Mouse (Mus musculus) limb, embryonic 13.5 days (tissue): Measurements from ENCODE around the gene Sec16a. TPM values are rescaled to one million over a fixed set of nuclear protein-coding genes. Genes with fewer than 3 reads are reported as not detected.
"Not testable (repeated sequence)": the region's sequence is repeated elsewhere in the genome, so short reads cannot be mapped to it uniquely, and the experiment has no call there.

Experiments
- ATAC-seq: fragments of 200-750 bp; cut with Nextera tagmentation; 2 replicates; pipeline ENCODE4 v1.8.0; 2017; ENCODE audit warnings: low read depth, moderate number of reproducible peaks, moderate TSS enrichment; ENCODE audit not compliant: low FRiP score
- H3K27ac ChIP-seq: fragments of 300-500 bp; sonication (generic); 2 replicates; pipeline ENCODE4 v1.5.1; 2015; ENCODE audit warnings: inconsistent platforms, mild to moderate bottlenecking, moderate library complexity
- H3K27me3 ChIP-seq: fragments of 300-500 bp; sonication (generic); 2 replicates; pipeline ENCODE4 v1.6.1; 2015; ENCODE audit warnings: mild to moderate bottlenecking, inconsistent platforms
- H3K36me3 ChIP-seq: fragments of 300-500 bp; sonication (generic); 2 replicates; pipeline ENCODE4 v1.6.1; 2015; ENCODE audit warnings: inconsistent platforms, mild to moderate bottlenecking, moderate library complexity
- H3K4me1 ChIP-seq: fragments of 300-500 bp; sonication (generic); 2 replicates; pipeline ENCODE4 v1.6.1; 2015; ENCODE audit warnings: inconsistent platforms
- H3K4me2 ChIP-seq: fragments of 300-500 bp; sonication (generic); replicated peaks from 2 replicates; pipeline ENCODE4 v1.6.1; 2015; ENCODE audit warnings: inconsistent platforms, mild to moderate bottlenecking, moderate library complexity
- H3K4me3 ChIP-seq: fragments of 300-500 bp; sonication (generic); 2 replicates; pipeline ENCODE4 v1.5.1; 2015; ENCODE audit warnings: moderate library complexity, mild to moderate bottlenecking, inconsistent platforms
- H3K9ac ChIP-seq: fragments of 300-500 bp; sonication (generic); 2 replicates; pipeline ENCODE4 v1.6.1; 2015; ENCODE audit warnings: mild to moderate bottlenecking, inconsistent platforms
- H3K9me3 ChIP-seq: fragments of 300-500 bp; sonication (generic); 2 replicates; pipeline ENCODE4 v1.6.1; 2016; ENCODE audit warnings: inconsistent platforms
- WGBS: fragments of 180-500 bp; shearing (Covaris S2); methylation state at CpG from one replicate; pipeline ENCODE4 v1.1.7; 2015; 5-methylcytosine and 5-hydroxymethylcytosine counted together
- polyA plus RNA-seq: library from polyadenylated mRNA; unstranded; fragments of >200 nt; fragmentation: Nextera tagmentation; extraction: Ambion mirVana; gene quantifications from 2 replicates; pipeline ENCODE4 v1.2.1, GENCODE M21; 2015

The Sec16a gene
- polyA plus RNA-seq, 1 experiment from 2014 or later: 28.1 TPM

- H3K4me3 ChIP-seq: no peak overlapping the region
- no peak overlapping the region for H3K9ac ChIP-seq
- H3K36me3 ChIP-seq: peaks cover 68% of the 10 kb centered on the region
- H3K9me3 ChIP-seq: no peaks in the 10 kb centered on the region
- no peak overlapping the region for H3K27ac ChIP-seq
- ATAC-seq: no peak
- peaks cover 2% of the 10 kb centered on the region; the same call in 1 of the 2 replicates for H3K4me1 ChIP-seq
- no peaks in the 10 kb centered on the region for H3K27me3 ChIP-seq
- 90% methylated on average over 5 of the region's 5 CpGs for WGBS
- no peak overlapping the region for H3K4me2 ChIP-seq
Measured at GRCm38 (mm10) chr2:26400296-26400695, 44.7 kb downstream of the Sec16a start.

GRCm38 (mm10) chr2:26399647-26400046 is 45.4 kb downstream of the Sec16a start:
- WGBS: 93% methylated on average over 5 of the region's 5 CpGs
- Histone ChIP-seq H3K9me3 (no peaks in the 10 kb centered on the region), H3K4me1 (no peaks in the 10 kb centered on the region), H3K9ac (no peak overlapping the region), H3K27ac (no peak overlapping the region), H3K27me3 (no peaks in the 10 kb centered on the region), H3K4me2 (no peak overlapping the region), H3K36me3 (peaks cover 75% of the 10 kb centered on the region), H3K4me3 (no peak overlapping the region)
- ATAC-seq: no peak

GRCm38 (mm10) chr2:26398978-26399377 is 46.0 kb downstream of the Sec16a start:
- Histone ChIP-seq H3K36me3 (peaks cover 82% of the 10 kb centered on the region), H3K9ac (no peak overlapping the region), H3K9me3 (no peaks in the 10 kb centered on the region), H3K27me3 (no peaks in the 10 kb centered on the region), H3K27ac (no peak overlapping the region), H3K4me2 (no peak overlapping the region), H3K4me3 (no peak overlapping the region), H3K4me1 (no peaks in the 10 kb centered on the region)
- 89% methylated on average over 8 of the region's 8 CpGs for WGBS
- ATAC-seq: no peak

- no peak for ATAC-seq
- peaks cover 19% of the 10 kb centered on the region for H3K4me1 ChIP-seq
- 90% methylated on average over 6 of the region's 6 CpGs for WGBS
- no peaks in the 10 kb centered on the region for H3K9me3 ChIP-seq
- no peak overlapping the region for H3K4me2 ChIP-seq
- H3K27me3 ChIP-seq: no peaks in the 10 kb centered on the region
- no peak overlapping the region for H3K4me3 ChIP-seq
- H3K27ac ChIP-seq: no peak overlapping the region
- H3K36me3 ChIP-seq: peaks cover 76% of the 10 kb centered on the region
- 0 out of 2 replicates have a peak overlapping the region, but pooled peaks have one; percentile 31 for H3K9ac ChIP-seq
Measured at GRCm38 (mm10) chr2:26391617-26392016, 53.4 kb downstream of the Sec16a start.

GRCm38 (mm10) chr2:26390954-26391353 is 54.1 kb downstream of the Sec16a start:
- WGBS: 85% methylated on average over 3 of the region's 3 CpGs
- no peak overlapping the region for H3K9ac ChIP-seq
- no peak overlapping the region for H3K4me3 ChIP-seq
- no peaks in the 10 kb centered on the region for H3K9me3 ChIP-seq
- H3K4me1 ChIP-seq: peaks cover 19% of the 10 kb centered on the region
- H3K36me3 ChIP-seq: peaks cover 76% of the 10 kb centered on the region
- ATAC-seq: no peak
- no peak overlapping the region for H3K4me2 ChIP-seq
- no peaks in the 10 kb centered on the region for H3K27me3 ChIP-seq
- no peak overlapping the region for H3K27ac ChIP-seq

- Histone ChIP-seq H3K36me3 (peaks cover 76% of the 10 kb centered on the region), H3K27me3 (no peaks in the 10 kb centered on the region), H3K4me3 (peak within 1 kb of the TSS; percentile 94), H3K27ac (peak within 1 kb of the TSS; percentile 69; the same call in 1 of the 2 replicates), H3K9ac (peak within 1 kb of the TSS; percentile 96), H3K4me1 (peaks cover 19% of the 10 kb centered on the region), H3K9me3 (no peaks in the 10 kb centered on the region), H3K4me2 (peak within 1 kb of the TSS; percentile 90)
- 1% methylated on average over 50 of the region's 60 CpGs for WGBS
- ATAC-seq: peak; percentile 89
Measured at GRCm38 (mm10) chr2:26389154-26389690, 55.8 kb downstream of the Sec16a start, which contains the start of the genes Entr1 and Pmpca. Gene Entr1 (minus strand): TSS chr2:26389316. Gene Pmpca (plus strand): TSS chr2:26389339.

GRCm38 (mm10) chr2:26388682-26389153 is 56.3 kb downstream of the Sec16a start:
- Histone ChIP-seq H3K27me3 (no peaks in the 10 kb centered on the region), H3K4me3 (peak overlapping the region; percentile 94), H3K4me2 (peak overlapping the region; percentile 90), H3K9ac (peak overlapping the region; percentile 96), H3K4me1 (peaks cover 19% of the 10 kb centered on the region), H3K27ac (peak overlapping the region; percentile 69; the same call in 1 of the 2 replicates), H3K9me3 (no peaks in the 10 kb centered on the region), H3K36me3 (peaks cover 76% of the 10 kb centered on the region)
- under 1% methylated on average over 37 of the region's 45 CpGs for WGBS
- ATAC-seq: peak; percentile 51

- 91% methylated on average over 3 of the region's 3 CpGs for WGBS
- H3K4me2 ChIP-seq: peak overlapping the region; percentile 90
- no peak overlapping the region for H3K27ac ChIP-seq
- peaks cover 76% of the 10 kb centered on the region for H3K36me3 ChIP-seq
- no peaks in the 10 kb centered on the region for H3K27me3 ChIP-seq
- no peak for ATAC-seq
- peak overlapping the region; percentile 94 for H3K4me3 ChIP-seq
- H3K4me1 ChIP-seq: peaks cover 19% of the 10 kb centered on the region
- H3K9ac ChIP-seq: peak overlapping the region; percentile 96
- H3K9me3 ChIP-seq: no peaks in the 10 kb centered on the region
Measured at GRCm38 (mm10) chr2:26387713-26388112, 57.3 kb downstream of the Sec16a start.

GRCm38 (mm10) chr2:26380871-26381270 is 64.1 kb downstream of the Sec16a start:
- not testable (repeated sequence) for ATAC-seq, H3K9me3 ChIP-seq, H3K27me3 ChIP-seq, H3K27ac ChIP-seq
- H3K4me1 ChIP-seq: peaks cover 12% of the 10 kb centered on the region
- peak overlapping the region; percentile 85 for H3K4me3 ChIP-seq
- H3K9ac ChIP-seq: peak overlapping the region; percentile 85
- H3K36me3 ChIP-seq: peaks cover 67% of the 10 kb centered on the region
- H3K4me2 ChIP-seq: peak overlapping the region; percentile 86
- 28% methylated on average over 6 of the region's 6 CpGs for WGBS

- Histone ChIP-seq H3K27me3 (no peaks in the 10 kb centered on the region), H3K4me3 (peak within 1 kb of the TSS; percentile 85), H3K9ac (peak within 1 kb of the TSS; percentile 85), H3K4me1 (peaks cover 12% of the 10 kb centered on the region), H3K4me2 (peak within 1 kb of the TSS; percentile 86), H3K27ac (0 out of 2 replicates have a peak within 1 kb of the TSS, but pooled peaks have one; percentile 22), H3K36me3 (peaks cover 67% of the 10 kb centered on the region), H3K9me3 (no peaks in the 10 kb centered on the region)
- WGBS: under 1% methylated on average over 38 of the region's 38 CpGs
- peak; percentile 95 for ATAC-seq
Measured at GRCm38 (mm10) chr2:26380131-26380771, 64.8 kb downstream of the Sec16a start, which contains the start of gene Snapc4. Gene Snapc4 (minus strand): TSS chr2:26380653.

GRCm38 (mm10) chr2:26372396-26372795 is 72.6 kb downstream of the Sec16a start:
- H3K36me3 ChIP-seq: peaks cover 99% of the 10 kb centered on the region
- ATAC-seq: no peak
- no peaks in the 10 kb centered on the region for H3K4me1 ChIP-seq
- no peak overlapping the region for H3K4me3 ChIP-seq
- no peak overlapping the region for H3K4me2 ChIP-seq
- H3K9me3 ChIP-seq: no peaks in the 10 kb centered on the region
- H3K9ac ChIP-seq: no peak overlapping the region
- 93% methylated on average over 8 of the region's 8 CpGs for WGBS
- H3K27me3 ChIP-seq: no peaks in the 10 kb centered on the region
- H3K27ac ChIP-seq: no peak overlapping the region

- Histone ChIP-seq H3K9ac (peak overlapping the region; percentile 5; the same call in 1 of the 2 replicates), H3K4me2 (no peak overlapping the region), H3K27me3 (no peaks in the 10 kb centered on the region), H3K36me3 (peaks cover 99% of the 10 kb centered on the region), H3K4me1 (no peaks in the 10 kb centered on the region), H3K4me3 (no peak overlapping the region), H3K27ac (no peak overlapping the region), H3K9me3 (no peaks in the 10 kb centered on the region)
- ATAC-seq: no peak
- WGBS: 84% methylated on average over 1 of the region's 1 CpGs
Measured at GRCm38 (mm10) chr2:26368572-26368971, 76.4 kb downstream of the Sec16a start.
